8 mouse cellular contexts compared by ENCODE assay signal in the genomic region with DNA sequence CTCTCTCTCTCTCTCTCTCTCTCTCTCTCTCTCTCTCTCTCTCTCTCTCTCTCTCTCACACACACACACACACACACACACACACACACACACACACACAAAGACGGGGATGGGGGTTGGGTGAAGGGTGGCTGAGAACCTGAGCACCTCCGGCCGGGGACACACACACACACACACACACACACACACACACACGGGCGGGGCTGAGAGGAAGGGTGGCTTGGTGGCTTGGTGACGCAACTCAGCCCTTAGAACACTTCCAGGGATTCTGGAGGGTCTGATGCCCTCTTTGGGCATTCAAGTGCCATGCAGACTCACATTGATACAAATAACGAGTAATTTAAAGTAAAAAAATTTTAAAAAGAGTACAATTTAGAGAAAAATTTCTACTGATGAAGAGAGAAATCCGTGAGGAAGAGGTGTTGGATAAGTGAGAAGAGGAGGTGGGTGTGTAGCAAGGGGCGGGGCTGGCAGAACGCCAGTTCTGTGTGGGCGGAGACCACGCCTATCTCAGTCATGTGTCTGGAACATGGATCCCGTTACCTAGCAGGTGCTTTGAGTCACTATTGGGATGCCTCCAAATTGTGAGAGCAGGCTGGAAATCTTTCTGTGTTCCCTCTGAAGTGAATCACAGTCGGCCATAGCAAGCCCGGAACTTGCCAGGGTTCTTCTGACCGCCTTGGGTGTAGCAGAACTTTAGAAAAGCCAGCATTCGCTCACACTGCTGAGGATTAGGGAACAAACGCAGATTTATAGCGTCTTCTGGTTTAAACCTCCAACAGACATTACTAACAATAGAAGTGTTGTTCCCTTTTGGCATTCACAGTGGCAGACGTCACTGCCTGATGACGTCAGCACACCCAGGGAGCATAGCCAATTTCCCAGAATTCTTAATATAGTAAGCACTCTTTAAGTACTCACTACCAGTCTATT. TPM values are rescaled to one million over a fixed set of nuclear protein-coding genes. Genes with fewer than 3 reads are reported as not detected.
DNase-seq lines count a peak whose midpoint lies in the region; ATAC-seq and TF ChIP-seq lines count a peak whose summit lies in the region.

No protein-coding gene starts in this region.

- 14% methylated on average over 21 of the region's 21 CpGs for WGBS in cerebellum, adult 2 months
- 27% methylated on average over 21 of the region's 21 CpGs for WGBS in hindbrain, embryonic 12.5 days
- WGBS in lung, postnatal 0 days = 10% methylated on average over 21 of the region's 21 CpGs

- in situ Hi-C loops in Patski (cut with MboI; ENCODE audit: low pct_unique_long_range_greater_than_20kb) = no loop called here

- no peak for TF ChIP-seq CTCF in Patski (IDR thresholded peaks at IDR 0.05)
- TF ChIP-seq CTCF in cerebellum, adult 2 months (IDR thresholded peaks at IDR 0.05; ENCODE audit: borderline replicate concordance, insufficient read depth, low read depth, low read length) = no peak
- no peak for TF ChIP-seq CTCF in lung, postnatal 0 days (IDR thresholded peaks at IDR 0.05)

- H3K36me3 ChIP-seq in hindbrain, embryonic 12.5 days = no peaks in the 10 kb centered on the region
- H3K36me3 ChIP-seq in lung, postnatal 0 days (ENCODE audit: insufficient read depth, low read length) = no peaks in the 10 kb centered on the region

- TF ChIP-seq EP300 in lung, postnatal 0 days (IDR thresholded peaks at IDR 0.05) = peak; percentile 67

- ATAC-seq in Patski = peak; percentile 89
- peak; percentile 43; the same call in 1 of the 2 replicates for ATAC-seq in hindbrain, embryonic 12.5 days (ENCODE audit: low FRiP score)
- peak; percentile 73 for ATAC-seq in lung, postnatal 0 days
- no peak for ATAC-seq in erythroid progenitor cell, adult 5-6 weeks (replicated peaks; ENCODE audit: low FRiP score, poor library complexity, severe bottlenecking)

- DNase-seq in Patski (ENCODE audit: low read depth, low spot score) = peak; percentile 90
- DNase-seq in cerebellum, adult 2 months = peak; percentile 67 to 75
- DNase-seq in frontal cortex, postnatal 25 days (ENCODE audit: low spot score in 2 of 2) = peak; percentile 65 to 74
- peak; percentile 68 to 79 for DNase-seq in layer of hippocampus, postnatal 10 days (ENCODE audit: low spot score in 2 of 2)
- DNase-seq in lung, postnatal 0 days (ENCODE audit: low spot score) = peak; percentile 92
- peak; percentile 58 for DNase-seq in retina, postnatal 1 day

- H3K9me3 ChIP-seq in hindbrain, embryonic 12.5 days (replicated peaks) = no peaks in the 10 kb centered on the region
- no peaks in the 10 kb centered on the region for H3K9me3 ChIP-seq in lung, postnatal 0 days (ENCODE audit: low read length)

- H3K4me1 ChIP-seq in cerebellum, adult 2 months (ENCODE audit: control insufficient read depth, insufficient read depth, low read length) = peaks cover 8% of the 10 kb centered on the region; the same call in 1 of the 2 replicates
- no peaks in the 10 kb centered on the region for H3K4me1 ChIP-seq in hindbrain, embryonic 12.5 days
- peaks cover 23% of the 10 kb centered on the region; the same call in 1 of the 2 replicates for H3K4me1 ChIP-seq in lung, postnatal 0 days (ENCODE audit: insufficient read depth, low read depth, low read length)

- H3K4me3 ChIP-seq in cerebellum, adult 2 months (replicated peaks; ENCODE audit: insufficient read depth, low read depth, low read length) = peak overlapping the region; percentile 46
- H3K4me3 ChIP-seq in hindbrain, embryonic 12.5 days = no peak overlapping the region
- no peak overlapping the region for H3K4me3 ChIP-seq in lung, postnatal 0 days (ENCODE audit: low read depth, low read length)

- TF ChIP-seq POLR2A in cerebellum, adult 2 months (IDR thresholded peaks at IDR 0.05; ENCODE audit: borderline replicate concordance, insufficient read depth, low read length) = no peak

- POLR2A ChIA-PET in Patski (lab: Charles Lee) = interaction anchor here (0.6 kb wide), 1 partner anchor 20 kb away, joined by 4 read pairs; no protein-coding TSS in a partner anchor

- H3K9ac ChIP-seq in hindbrain, embryonic 12.5 days = no peak overlapping the region
- H3K9ac ChIP-seq in lung, postnatal 0 days (replicated peaks; ENCODE audit: low read depth) = no peak overlapping the region

- H3K4me2 ChIP-seq in hindbrain, embryonic 12.5 days (replicated peaks) = peak overlapping the region; percentile 38
- H3K4me2 ChIP-seq in lung, postnatal 0 days (replicated peaks; ENCODE audit: low read depth, low read length) = peak overlapping the region; percentile 36; the same call in 1 of the 2 replicates

- CTCF ChIA-PET in Patski (lab: Charles Lee) = no interaction called here

- H3K27me3 ChIP-seq in Patski = no peaks in the 10 kb centered on the region
- H3K27me3 ChIP-seq in cerebellum, adult 2 months (ENCODE audit: control insufficient read depth, insufficient read depth, low read length) = no peaks in the 10 kb centered on the region
- H3K27me3 ChIP-seq in hindbrain, embryonic 12.5 days = peaks cover 3% of the 10 kb centered on the region; the same call in 1 of the 2 replicates
- H3K27me3 ChIP-seq in lung, postnatal 0 days (replicated peaks; ENCODE audit: insufficient read depth, low read length) = no peaks in the 10 kb centered on the region

- peak overlapping the region; percentile 84 for H3K27ac ChIP-seq in cerebellum, adult 2 months (ENCODE audit: insufficient read depth, low read length)
- H3K27ac ChIP-seq in hindbrain, embryonic 12.5 days = no peak overlapping the region
- H3K27ac ChIP-seq in lung, postnatal 0 days (ENCODE audit: low read length) = peak overlapping the region; percentile 90

RNA-seq across cellular contexts. Expression of gene Pvr, which starts 12.2 kb away (rescaled TPM):
- polyA plus RNA-seq in Patski (2021) = 38.0 TPM
- 7.4 and 7.5 TPM in 2 replicates for polyA plus RNA-seq in cerebellum, adult 2 months (2012; rRNA removed)
- polyA plus RNA-seq in hindbrain, embryonic 12.5 days (2016; fragmentation: Nextera tagmentation; extraction: Ambion mirVana) = 4.6 and 6.1 TPM in 2 replicates
- total RNA-seq in layer of hippocampus, postnatal 10 days (2021) = 10 to 100 TPM; 11.9 TPM
- polyA plus RNA-seq in lung, postnatal 0 days (2015; fragmentation: Nextera tagmentation; extraction: Ambion mirVana) = 20.8 and 24.3 TPM in 2 replicates
- total RNA-seq in erythroid progenitor cell, adult 5-6 weeks (2015; ENCODE audit: low replicate concordance) = 0.72 TPM in 1 of 2 replicates, not detected in the other
- total RNA-seq in erythroid progenitor cell, adult 5-6 weeks (2017; ENCODE audit: low replicate concordance) = 0.13 and 2.0 TPM in 2 replicates

RNA-seq across cellular contexts. Expression of gene Igsf23, which starts 17.4 kb away (rescaled TPM):
- polyA plus RNA-seq in Patski (2021) = 0.06 TPM
- not detected in 2 replicates for polyA plus RNA-seq in cerebellum, adult 2 months (2012; rRNA removed)
- polyA plus RNA-seq in hindbrain, embryonic 12.5 days (2016; fragmentation: Nextera tagmentation; extraction: Ambion mirVana) = 0.32 TPM in 1 of 2 replicates, not detected in the other
- total RNA-seq in layer of hippocampus, postnatal 10 days (2021) = not detected
- 0.70 and 0.90 TPM in 2 replicates for polyA plus RNA-seq in lung, postnatal 0 days (2015; fragmentation: Nextera tagmentation; extraction: Ambion mirVana)
- total RNA-seq in erythroid progenitor cell, adult 5-6 weeks (2015; ENCODE audit: low replicate concordance) = not detected in 2 replicates
- 2.4 TPM in 1 of 2 replicates, not detected in the other for total RNA-seq in erythroid progenitor cell, adult 5-6 weeks (2017; ENCODE audit: low replicate concordance)

RNA-seq across cellular contexts. Expression of gene Ceacam20, which starts 32.1 kb away (rescaled TPM):
- not detected for polyA plus RNA-seq in Patski (2021)
- polyA plus RNA-seq in cerebellum, adult 2 months (2012; rRNA removed) = not detected in 2 replicates
- polyA plus RNA-seq in hindbrain, embryonic 12.5 days (2016; fragmentation: Nextera tagmentation; extraction: Ambion mirVana) = not detected in 2 replicates
- not detected for total RNA-seq in layer of hippocampus, postnatal 10 days (2021)
- polyA plus RNA-seq in lung, postnatal 0 days (2015; fragmentation: Nextera tagmentation; extraction: Ambion mirVana) = not detected in 2 replicates
- total RNA-seq in erythroid progenitor cell, adult 5-6 weeks (2015; ENCODE audit: low replicate concordance) = not detected in 2 replicates
- total RNA-seq in erythroid progenitor cell, adult 5-6 weeks (2017; ENCODE audit: low replicate concordance) = not detected in 2 replicates

RNA-seq across cellular contexts. Expression of gene Ceacam19, which starts 45.4 kb away (rescaled TPM):
- polyA plus RNA-seq in Patski (2021) = 0.21 TPM
- not detected in 2 replicates for polyA plus RNA-seq in cerebellum, adult 2 months (2012; rRNA removed)
- not detected in 2 replicates for polyA plus RNA-seq in hindbrain, embryonic 12.5 days (2016; fragmentation: Nextera tagmentation; extraction: Ambion mirVana)
- total RNA-seq in layer of hippocampus, postnatal 10 days (2021) = not detected
- 0.04 TPM in 1 of 2 replicates, not detected in the other for polyA plus RNA-seq in lung, postnatal 0 days (2015; fragmentation: Nextera tagmentation; extraction: Ambion mirVana)
- total RNA-seq in erythroid progenitor cell, adult 5-6 weeks (2015; ENCODE audit: low replicate concordance) = not detected in 2 replicates
- not detected in 2 replicates for total RNA-seq in erythroid progenitor cell, adult 5-6 weeks (2017; ENCODE audit: low replicate concordance)

RNA-seq across cellular contexts. Expression of gene Nlrp9b, which starts 58.1 kb away (rescaled TPM):
- polyA plus RNA-seq in Patski (2021) = not detected
- not detected in 2 replicates for polyA plus RNA-seq in cerebellum, adult 2 months (2012; rRNA removed)
- polyA plus RNA-seq in hindbrain, embryonic 12.5 days (2016; fragmentation: Nextera tagmentation; extraction: Ambion mirVana) = not detected in 2 replicates
- total RNA-seq in layer of hippocampus, postnatal 10 days (2021) = not detected
- polyA plus RNA-seq in lung, postnatal 0 days (2015; fragmentation: Nextera tagmentation; extraction: Ambion mirVana) = 0.06 TPM in 1 of 2 replicates, not detected in the other
- total RNA-seq in erythroid progenitor cell, adult 5-6 weeks (2015; ENCODE audit: low replicate concordance) = not detected in 2 replicates
- not detected in 2 replicates for total RNA-seq in erythroid progenitor cell, adult 5-6 weeks (2017; ENCODE audit: low replicate concordance)
